Mouse (Mus musculus) kidney, embryonic 16.5 days (tissue): ENCODE measurements around the gene Ripply3. TPM values are rescaled to one million over a fixed set of nuclear protein-coding genes. Genes with fewer than 3 reads are reported as not detected.
"Not testable (repeated sequence)": the region's sequence is repeated elsewhere in the genome, so short reads cannot be mapped to it uniquely, and the experiment has no call there.

ENCODE experiments used
- ATAC-seq: fragments of 200-750 bp; cut with Nextera tagmentation; 2 replicates; pipeline ENCODE4 v1.8.0; 2017; ENCODE audit warnings: moderate TSS enrichment; ENCODE audit not compliant: low FRiP score, low TSS enrichment
- H3K27ac ChIP-seq: fragments of 300-500 bp; sonication (generic); 2 replicates; pipeline ENCODE4 v1.5.1; 2014; ENCODE audit warnings: low read length
- H3K27me3 ChIP-seq: fragments of 300-500 bp; sonication (generic); 2 replicates; pipeline ENCODE4 v1.6.1; 2014; ENCODE audit warnings: low read length, control low read depth, mixed read lengths; ENCODE audit not compliant: insufficient read depth
- H3K36me3 ChIP-seq: fragments of 300-500 bp; sonication (generic); 2 replicates; pipeline ENCODE4 v1.6.1; 2014; ENCODE audit warnings: low read length, control low read depth, mixed read lengths; ENCODE audit not compliant: insufficient read depth
- H3K4me1 ChIP-seq: fragments of 300-500 bp; sonication (generic); 2 replicates; pipeline ENCODE4 v1.6.1; 2014; ENCODE audit warnings: low read length, control low read depth, mixed read lengths; ENCODE audit not compliant: insufficient read depth
- H3K4me2 ChIP-seq: fragments of 300-500 bp; sonication (generic); replicated peaks from 2 replicates; pipeline ENCODE4 v1.6.1; 2014; ENCODE audit warnings: low read depth, low read length
- H3K4me3 ChIP-seq: fragments of 300-500 bp; sonication (generic); 2 replicates; pipeline ENCODE4 v1.5.1; 2014; ENCODE audit warnings: mild to moderate bottlenecking, low read length
- H3K9ac ChIP-seq: fragments of 300-500 bp; sonication (generic); replicated peaks from 2 replicates; pipeline ENCODE4 v1.6.1; 2014; ENCODE audit warnings: low read length
- H3K9me3 ChIP-seq: fragments of 300-500 bp; sonication (generic); 2 replicates; pipeline ENCODE4 v1.6.1; 2016; ENCODE audit warnings: low read length, control low read depth
- WGBS: fragments of 180-500 bp; shearing (Covaris S2); extraction: QIAGEN DNeasy Blood & Tissue Kit; methylation state at CpG from one replicate; pipeline ENCODE4 v1.1.7; 2014; 5-methylcytosine and 5-hydroxymethylcytosine counted together
- polyA plus RNA-seq: library from polyadenylated mRNA; unstranded; fragments of >200 nt; fragmentation: Nextera tagmentation; extraction: Ambion mirVana; gene quantifications from 2 replicates; pipeline ENCODE4 v1.2.1, GENCODE M21; 2015

Gene Ripply3
- polyA plus RNA-seq, 1 experiment from 2014 or later = 17.4 TPM

GRCm38 (mm10) chr16:94331233-94331885 lies 3.1 kb downstream of the Ripply3 start:
- no peaks in the 10 kb centered on the region for H3K36me3 ChIP-seq
- WGBS = 81% methylated on average over 9 of the region's 9 CpGs
- H3K4me2 ChIP-seq = no peak overlapping the region
- peaks cover 6% of the 10 kb centered on the region; the same call in 1 of the 2 replicates for H3K27me3 ChIP-seq
- no peak overlapping the region for H3K4me3 ChIP-seq
- H3K9me3 ChIP-seq = no peaks in the 10 kb centered on the region
- ATAC-seq = no peak
- H3K4me1 ChIP-seq = peaks cover 21% of the 10 kb centered on the region
- H3K27ac ChIP-seq = no peak overlapping the region
- H3K9ac ChIP-seq = no peak overlapping the region

- Histone ChIP-seq H3K36me3 (no peaks in the 10 kb centered on the region), H3K4me1 (peaks cover 21% of the 10 kb centered on the region), H3K27me3 (peaks cover 4% of the 10 kb centered on the region; the same call in 1 of the 2 replicates), H3K27ac (no peak overlapping the region), H3K9me3 (no peaks in the 10 kb centered on the region), H3K4me2 (no peak overlapping the region), H3K4me3 (no peak overlapping the region), H3K9ac (no peak overlapping the region)
- 68% methylated on average over 5 of the region's 5 CpGs for WGBS
- ATAC-seq = no peak
Observed at GRCm38 (mm10) chr16:94331886-94332252, 3.6 kb downstream of the Ripply3 start.

GRCm38 (mm10) chr16:94335656-94336055 lies 7.4 kb downstream of the Ripply3 start:
- H3K4me1 ChIP-seq = peaks cover under 1% of the 10 kb centered on the region; the same call in 1 of the 2 replicates
- ATAC-seq = no peak
- H3K9ac ChIP-seq = no peak overlapping the region
- 0 out of 2 replicates have a peak, but pooled peaks cover 2% of the 10 kb centered on the region for H3K9me3 ChIP-seq
- H3K36me3 ChIP-seq = no peaks in the 10 kb centered on the region
- no peak overlapping the region for H3K4me3 ChIP-seq
- H3K27me3 ChIP-seq = no peaks in the 10 kb centered on the region
- H3K27ac ChIP-seq = no peak overlapping the region
- H3K4me2 ChIP-seq = no peak overlapping the region
- 39% methylated on average over 5 of the region's 5 CpGs for WGBS

GRCm38 (mm10) chr16:94339164-94340160 lies 11.2 kb downstream of the Ripply3 start:
- H3K27ac ChIP-seq, H3K4me1 ChIP-seq, H3K4me2 ChIP-seq, H3K9ac ChIP-seq, H3K27me3 ChIP-seq, H3K4me3 ChIP-seq, H3K9me3 ChIP-seq, H3K36me3 ChIP-seq, ATAC-seq: not testable (repeated sequence)
- WGBS = 90% methylated on average over 18 of the region's 22 CpGs

GRCm38 (mm10) chr16:94345733-94346132 lies 17.5 kb downstream of the Ripply3 start:
- H3K27ac ChIP-seq = no peak overlapping the region
- H3K27me3 ChIP-seq = no peaks in the 10 kb centered on the region
- 84% methylated on average over 1 of the region's 1 CpGs for WGBS
- no peaks in the 10 kb centered on the region for H3K36me3 ChIP-seq
- H3K4me2 ChIP-seq = no peak overlapping the region
- H3K4me3 ChIP-seq = no peak overlapping the region
- no peaks in the 10 kb centered on the region for H3K9me3 ChIP-seq
- peaks cover 9% of the 10 kb centered on the region; the same call in 1 of the 2 replicates for H3K4me1 ChIP-seq
- no peak overlapping the region for H3K9ac ChIP-seq
- ATAC-seq = no peak

GRCm38 (mm10) chr16:94347080-94347731 lies 19.0 kb downstream of the Ripply3 start:
- no peak for ATAC-seq
- WGBS = 76% methylated on average over 7 of the region's 7 CpGs
- no peak overlapping the region for H3K27ac ChIP-seq
- peaks cover 9% of the 10 kb centered on the region; the same call in 1 of the 2 replicates for H3K4me1 ChIP-seq
- H3K9me3 ChIP-seq = no peaks in the 10 kb centered on the region
- no peaks in the 10 kb centered on the region for H3K36me3 ChIP-seq
- H3K9ac ChIP-seq = no peak overlapping the region
- H3K4me2 ChIP-seq = no peak overlapping the region
- H3K27me3 ChIP-seq = no peaks in the 10 kb centered on the region
- H3K4me3 ChIP-seq = no peak overlapping the region

- ATAC-seq = no peak
- 70% methylated on average over 2 of the region's 2 CpGs for WGBS
- H3K4me3 ChIP-seq = no peak overlapping the region
- no peaks in the 10 kb centered on the region for H3K36me3 ChIP-seq
- H3K9ac ChIP-seq = no peak overlapping the region
- H3K9me3 ChIP-seq = no peaks in the 10 kb centered on the region
- H3K27ac ChIP-seq = no peak overlapping the region
- no peak overlapping the region for H3K4me2 ChIP-seq
- H3K4me1 ChIP-seq = peaks cover 9% of the 10 kb centered on the region; the same call in 1 of the 2 replicates
- H3K27me3 ChIP-seq = no peaks in the 10 kb centered on the region
Observed at GRCm38 (mm10) chr16:94348779-94349178, 20.6 kb downstream of the Ripply3 start.

- no peak for ATAC-seq
- Histone ChIP-seq H3K27me3 (no peaks in the 10 kb centered on the region), H3K27ac (no peak overlapping the region), H3K9ac (no peak overlapping the region), H3K4me3 (no peak overlapping the region), H3K36me3 (no peaks in the 10 kb centered on the region), H3K4me2 (no peak overlapping the region), H3K4me1 (peaks cover 9% of the 10 kb centered on the region; the same call in 1 of the 2 replicates), H3K9me3 (no peaks in the 10 kb centered on the region)
- WGBS = 58% methylated on average over 11 of the region's 11 CpGs
Observed at GRCm38 (mm10) chr16:94349588-94350286, 21.5 kb downstream of the Ripply3 start.

- H3K36me3 ChIP-seq = no peaks in the 10 kb centered on the region
- no peak overlapping the region for H3K9ac ChIP-seq
- no peak overlapping the region for H3K4me2 ChIP-seq
- ATAC-seq = peak; percentile 46; the same call in 1 of the 2 replicates
- H3K27me3 ChIP-seq = no peaks in the 10 kb centered on the region
- peaks cover 9% of the 10 kb centered on the region; the same call in 1 of the 2 replicates for H3K4me1 ChIP-seq
- H3K9me3 ChIP-seq = no peaks in the 10 kb centered on the region
- H3K27ac ChIP-seq = no peak overlapping the region
- 56% methylated on average over 10 of the region's 10 CpGs for WGBS
- no peak overlapping the region for H3K4me3 ChIP-seq
Observed at GRCm38 (mm10) chr16:94350287-94350677, 22.1 kb downstream of the Ripply3 start.
